Mouse (Mus musculus) hindbrain, embryonic 16.5 days (tissue): ENCODE measurements at regions not wholly inside any gene's neighbourhood (a gene's known extent, or its start where the extent isn't known, plus 50 kb on each side); places are given as distances from the start of the nearest gene placed in this dataset.

Experiments
- ATAC-seq: fragments of 200-750 bp; cut with Nextera tagmentation; 2 replicates; pipeline ENCODE4 v1.8.0; 2017; ENCODE audit warnings: moderate TSS enrichment, moderate library complexity
- H3K27ac ChIP-seq: fragments of 300-500 bp; sonication (generic); 2 replicates; pipeline ENCODE4 v1.5.1; 2014; ENCODE audit warnings: low read depth, mild to moderate bottlenecking, control low read depth, low read length, moderate library complexity
- H3K27me3 ChIP-seq: fragments of 300-500 bp; sonication (generic); replicated peaks from 2 replicates; pipeline ENCODE4 v1.6.1; 2014; ENCODE audit warnings: low read length; ENCODE audit not compliant: control insufficient read depth, insufficient read depth
- H3K36me3 ChIP-seq: fragments of 300-500 bp; sonication (generic); 2 replicates; pipeline ENCODE4 v1.6.1; 2014; ENCODE audit warnings: mild to moderate bottlenecking, low read length, moderate library complexity, mixed read lengths; ENCODE audit not compliant: control insufficient read depth, insufficient read depth
- H3K4me1 ChIP-seq: fragments of 300-500 bp; sonication (generic); 2 replicates; pipeline ENCODE4 v1.6.1; 2014; ENCODE audit warnings: low read depth, low read length; ENCODE audit not compliant: control insufficient read depth, insufficient read depth
- H3K4me2 ChIP-seq: fragments of 300-500 bp; sonication (generic); 2 replicates; pipeline ENCODE4 v1.6.1; 2014; ENCODE audit warnings: mild to moderate bottlenecking, low read length, control low read depth, moderate library complexity
- H3K4me3 ChIP-seq: fragments of 300-500 bp; sonication (generic); 2 replicates; pipeline ENCODE4 v1.5.1; 2014; ENCODE audit warnings: mild to moderate bottlenecking, low read length, control low read depth, moderate library complexity
- H3K9ac ChIP-seq: fragments of 300-500 bp; sonication (generic); 2 replicates; pipeline ENCODE4 v1.6.1; 2014; ENCODE audit warnings: low read depth, mild to moderate bottlenecking, control low read depth, low read length, moderate library complexity
- H3K9me3 ChIP-seq: fragments of 300-500 bp; sonication (generic); 2 replicates; pipeline ENCODE4 v1.6.1; 2014; ENCODE audit warnings: mild to moderate bottlenecking, low read length, moderate library complexity; ENCODE audit not compliant: control insufficient read depth
- WGBS: fragments of 180-500 bp; shearing (Covaris S2); extraction: QIAGEN DNeasy Blood & Tissue Kit; methylation state at CpG from one replicate; pipeline ENCODE4 v1.1.7; 2014; 5-methylcytosine and 5-hydroxymethylcytosine counted together

- H3K4me2 ChIP-seq: no peak overlapping the region
- H3K36me3 ChIP-seq: no peaks in the 10 kb centered on the region
- 66% methylated on average over 7 of the region's 7 CpGs for WGBS
- no peak overlapping the region for H3K4me3 ChIP-seq
- H3K9me3 ChIP-seq: no peaks in the 10 kb centered on the region
- no peak overlapping the region for H3K9ac ChIP-seq
- no peak for ATAC-seq
- H3K27me3 ChIP-seq: no peaks in the 10 kb centered on the region
- no peak overlapping the region for H3K27ac ChIP-seq
- H3K4me1 ChIP-seq: no peaks in the 10 kb centered on the region
These were observed 127.3 kb downstream of the CK137956 start for GRCm38 (mm10) chr4:127843421-127843820.

GRCm38 (mm10) chr4:127833668-127834067 lies 137.1 kb downstream of the CK137956 start:
- WGBS: 86% methylated on average over 6 of the region's 6 CpGs
- no peaks in the 10 kb centered on the region for H3K9me3 ChIP-seq
- no peak overlapping the region for H3K27ac ChIP-seq
- no peak overlapping the region for H3K4me2 ChIP-seq
- no peak overlapping the region for H3K4me3 ChIP-seq
- no peak for ATAC-seq
- no peaks in the 10 kb centered on the region for H3K4me1 ChIP-seq
- H3K36me3 ChIP-seq: no peaks in the 10 kb centered on the region
- H3K27me3 ChIP-seq: no peaks in the 10 kb centered on the region
- no peak overlapping the region for H3K9ac ChIP-seq

- WGBS: 90% methylated on average over 8 of the region's 8 CpGs
- Histone ChIP-seq H3K9me3 (no peaks in the 10 kb centered on the region), H3K9ac (no peak overlapping the region), H3K4me2 (no peak overlapping the region), H3K36me3 (no peaks in the 10 kb centered on the region), H3K4me1 (no peaks in the 10 kb centered on the region; the same call in 1 of the 2 replicates), H3K4me3 (no peak overlapping the region), H3K27me3 (no peaks in the 10 kb centered on the region), H3K27ac (no peak overlapping the region)
- no peak for ATAC-seq
These were observed 143.8 kb downstream of the CK137956 start for GRCm38 (mm10) chr4:127826988-127827387.

DNA sequence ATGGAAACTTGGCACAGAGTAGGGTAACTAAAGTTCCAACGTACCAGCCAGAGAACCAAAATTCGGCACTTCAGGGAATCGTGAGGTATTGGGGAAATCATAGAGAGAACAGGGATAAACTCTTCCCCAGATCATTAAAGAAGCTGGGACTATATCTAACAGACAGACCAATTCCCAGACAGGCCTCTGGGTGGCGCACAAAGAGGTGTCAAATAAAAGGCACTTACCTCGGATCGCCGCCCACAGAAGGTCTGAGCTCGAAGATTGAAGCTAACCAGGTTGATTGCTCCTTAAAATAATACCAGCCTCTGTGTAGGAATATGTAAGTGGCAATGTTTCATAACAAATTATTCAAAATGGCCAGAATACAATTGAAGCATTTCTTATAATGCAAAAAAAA lies 151.2 kb downstream of the CK137956 start:
- Histone ChIP-seq H3K27ac (no peak overlapping the region), H3K9ac (no peak overlapping the region), H3K9me3 (peaks cover 1% of the 10 kb centered on the region; the same call in 1 of the 2 replicates), H3K36me3 (no peaks in the 10 kb centered on the region), H3K4me1 (no peaks in the 10 kb centered on the region), H3K4me2 (no peak overlapping the region), H3K4me3 (no peak overlapping the region), H3K27me3 (no peaks in the 10 kb centered on the region)
- 83% methylated on average over 8 of the region's 8 CpGs for WGBS
- ATAC-seq: no peak

- 79% methylated on average over 5 of the region's 5 CpGs for WGBS
- Histone ChIP-seq H3K9me3 (peaks cover 3% of the 10 kb centered on the region; the same call in 1 of the 2 replicates), H3K27ac (no peak overlapping the region), H3K4me3 (no peak overlapping the region), H3K4me2 (no peak overlapping the region), H3K36me3 (no peaks in the 10 kb centered on the region), H3K9ac (no peak overlapping the region), H3K27me3 (no peaks in the 10 kb centered on the region), H3K4me1 (no peaks in the 10 kb centered on the region)
- no peak for ATAC-seq
These were observed 151.7 kb downstream of the CK137956 start for GRCm38 (mm10) chr4:127819009-127819408.

GRCm38 (mm10) chr4:127814631-127815030 lies 156.1 kb downstream of the CK137956 start:
- Histone ChIP-seq H3K27ac (no peak overlapping the region), H3K4me2 (no peak overlapping the region), H3K4me1 (no peaks in the 10 kb centered on the region), H3K9ac (no peak overlapping the region), H3K36me3 (no peaks in the 10 kb centered on the region), H3K4me3 (no peak overlapping the region), H3K27me3 (no peaks in the 10 kb centered on the region), H3K9me3 (peaks cover 3% of the 10 kb centered on the region; the same call in 1 of the 2 replicates)
- ATAC-seq: no peak
- WGBS: 91% methylated on average over 6 of the region's 6 CpGs

DNA sequence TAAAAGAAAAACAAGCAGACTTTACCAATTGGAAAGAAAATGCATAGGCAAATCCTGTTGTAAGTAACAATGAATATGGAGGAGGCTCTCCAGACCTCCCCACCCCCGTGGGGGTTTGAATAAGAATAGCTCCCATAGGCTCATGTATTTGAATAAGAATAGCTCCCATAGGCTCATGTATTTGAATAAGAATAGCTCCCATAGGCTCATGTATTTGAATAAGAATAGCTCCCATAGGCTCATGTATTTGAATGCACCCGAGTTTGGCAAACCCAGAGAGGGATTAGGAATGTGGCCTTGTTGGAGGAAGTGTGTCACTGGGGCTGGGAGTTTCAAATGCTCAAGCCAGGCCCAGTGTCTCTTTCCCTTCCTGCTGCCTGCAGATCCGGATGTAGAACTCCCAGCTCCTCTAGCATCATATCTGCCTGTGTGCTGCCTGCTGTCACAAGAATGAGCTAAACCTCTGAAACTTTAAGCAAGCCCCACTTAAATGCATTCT lies 158.7 kb downstream of the CK137956 start:
- H3K4me1 ChIP-seq: no peaks in the 10 kb centered on the region
- H3K27ac ChIP-seq: no peak overlapping the region
- H3K4me3 ChIP-seq: no peak overlapping the region
- 54% methylated on average over 3 of the region's 3 CpGs for WGBS
- no peak overlapping the region for H3K4me2 ChIP-seq
- no peaks in the 10 kb centered on the region for H3K27me3 ChIP-seq
- H3K36me3 ChIP-seq: no peaks in the 10 kb centered on the region
- no peak overlapping the region for H3K9ac ChIP-seq
- no peak for ATAC-seq
- peaks cover 3% of the 10 kb centered on the region; the same call in 1 of the 2 replicates for H3K9me3 ChIP-seq

DNA sequence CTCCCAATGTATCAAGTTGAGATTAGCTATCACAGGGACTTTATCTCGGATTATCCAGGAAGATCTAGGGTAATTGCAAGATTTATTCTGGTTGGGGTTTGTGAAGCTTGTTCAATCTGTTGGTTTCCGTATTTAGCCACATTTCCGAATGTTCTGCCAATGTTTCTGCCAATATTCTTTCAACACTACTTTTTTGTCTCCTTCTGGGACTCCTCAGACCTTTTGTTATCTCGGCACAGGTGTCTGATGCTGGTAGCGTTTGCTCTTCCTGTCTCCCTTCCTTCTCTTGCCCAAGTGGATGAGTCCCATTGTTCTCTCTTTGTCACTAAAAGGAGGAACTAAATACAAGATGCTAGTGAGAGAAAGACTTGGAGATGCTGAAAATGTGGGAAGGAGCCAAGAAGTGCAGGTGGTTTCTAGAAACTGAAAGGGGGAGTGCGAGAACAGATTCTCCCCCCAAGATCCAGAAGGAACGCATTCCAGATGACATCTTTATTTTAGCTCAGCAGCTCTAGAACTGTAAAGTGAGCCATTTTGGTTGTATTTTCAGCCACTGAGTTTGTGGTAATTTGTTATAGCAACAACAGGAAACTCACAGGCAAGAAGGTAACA lies 159.7 kb downstream of the CK137956 start:
- 87% methylated on average over 7 of the region's 7 CpGs for WGBS
- H3K36me3 ChIP-seq: no peaks in the 10 kb centered on the region
- H3K4me1 ChIP-seq: no peaks in the 10 kb centered on the region
- H3K27me3 ChIP-seq: no peaks in the 10 kb centered on the region
- H3K4me3 ChIP-seq: no peak overlapping the region
- no peak overlapping the region for H3K4me2 ChIP-seq
- H3K27ac ChIP-seq: no peak overlapping the region
- H3K9me3 ChIP-seq: peaks cover 3% of the 10 kb centered on the region; the same call in 1 of the 2 replicates
- no peak overlapping the region for H3K9ac ChIP-seq
- ATAC-seq: no peak

GRCm38 (mm10) chr4:127809006-127809405 lies 161.7 kb downstream of the CK137956 start:
- Histone ChIP-seq H3K36me3 (no peaks in the 10 kb centered on the region), H3K9me3 (no peaks in the 10 kb centered on the region), H3K4me3 (no peak overlapping the region), H3K27me3 (no peaks in the 10 kb centered on the region), H3K9ac (no peak overlapping the region), H3K27ac (no peak overlapping the region), H3K4me1 (no peaks in the 10 kb centered on the region), H3K4me2 (no peak overlapping the region)
- 70% methylated on average over 6 of the region's 6 CpGs for WGBS
- ATAC-seq: no peak
